Mouse (Mus musculus) intestine, embryonic 15.5 days (tissue): ENCODE results near the gene Syt12. TPM values are rescaled to one million over a fixed set of nuclear protein-coding genes. Genes with fewer than 3 reads are reported as not detected.

ENCODE experiments used
- ATAC-seq: fragments of 200-750 bp; cut with Nextera tagmentation; 2 replicates; pipeline ENCODE4 v1.8.0; 2017; ENCODE audit warnings: moderate TSS enrichment, moderate library complexity
- H3K27ac ChIP-seq: fragments of 300-500 bp; sonication (generic); 2 replicates; pipeline ENCODE4 v1.5.1; 2015; ENCODE audit warnings: mild to moderate bottlenecking, inconsistent platforms
- H3K27me3 ChIP-seq: fragments of 300-500 bp; sonication (generic); replicated peaks from 2 replicates; pipeline ENCODE4 v1.6.1; 2015; ENCODE audit warnings: inconsistent platforms
- H3K36me3 ChIP-seq: fragments of 300-500 bp; sonication (generic); 2 replicates; pipeline ENCODE4 v1.6.1; 2015; ENCODE audit warnings: inconsistent platforms
- H3K4me1 ChIP-seq: fragments of 300-500 bp; sonication (generic); replicated peaks from 2 replicates; pipeline ENCODE4 v1.6.1; 2015; ENCODE audit warnings: inconsistent platforms
- H3K4me2 ChIP-seq: fragments of 300-500 bp; sonication (generic); replicated peaks from 2 replicates; pipeline ENCODE4 v1.6.1; 2015; ENCODE audit warnings: mild to moderate bottlenecking, inconsistent platforms
- H3K4me3 ChIP-seq: fragments of 300-500 bp; sonication (generic); replicated peaks from 2 replicates; pipeline ENCODE4 v1.5.1; 2015; ENCODE audit warnings: inconsistent platforms
- H3K9ac ChIP-seq: fragments of 300-500 bp; sonication (generic); 2 replicates; pipeline ENCODE4 v1.6.1; 2015; ENCODE audit warnings: inconsistent platforms
- H3K9me3 ChIP-seq: fragments of 300-500 bp; sonication (generic); 2 replicates; pipeline ENCODE4 v1.6.1; 2016; ENCODE audit warnings: inconsistent platforms
- WGBS: fragments of 180-500 bp; shearing (Covaris S2); methylation state at CpG from one replicate; pipeline ENCODE4 v1.1.7; 2015; 5-methylcytosine and 5-hydroxymethylcytosine counted together
- polyA plus RNA-seq: library from polyadenylated mRNA; unstranded; fragments of >200 nt; fragmentation: Nextera tagmentation; extraction: Ambion mirVana; gene quantifications from 2 replicates; pipeline ENCODE4 v1.2.1, GENCODE M21; 2015

Syt12 gene
- polyA plus RNA-seq, 1 experiment from 2014 or later: 0.46 TPM

DNA sequence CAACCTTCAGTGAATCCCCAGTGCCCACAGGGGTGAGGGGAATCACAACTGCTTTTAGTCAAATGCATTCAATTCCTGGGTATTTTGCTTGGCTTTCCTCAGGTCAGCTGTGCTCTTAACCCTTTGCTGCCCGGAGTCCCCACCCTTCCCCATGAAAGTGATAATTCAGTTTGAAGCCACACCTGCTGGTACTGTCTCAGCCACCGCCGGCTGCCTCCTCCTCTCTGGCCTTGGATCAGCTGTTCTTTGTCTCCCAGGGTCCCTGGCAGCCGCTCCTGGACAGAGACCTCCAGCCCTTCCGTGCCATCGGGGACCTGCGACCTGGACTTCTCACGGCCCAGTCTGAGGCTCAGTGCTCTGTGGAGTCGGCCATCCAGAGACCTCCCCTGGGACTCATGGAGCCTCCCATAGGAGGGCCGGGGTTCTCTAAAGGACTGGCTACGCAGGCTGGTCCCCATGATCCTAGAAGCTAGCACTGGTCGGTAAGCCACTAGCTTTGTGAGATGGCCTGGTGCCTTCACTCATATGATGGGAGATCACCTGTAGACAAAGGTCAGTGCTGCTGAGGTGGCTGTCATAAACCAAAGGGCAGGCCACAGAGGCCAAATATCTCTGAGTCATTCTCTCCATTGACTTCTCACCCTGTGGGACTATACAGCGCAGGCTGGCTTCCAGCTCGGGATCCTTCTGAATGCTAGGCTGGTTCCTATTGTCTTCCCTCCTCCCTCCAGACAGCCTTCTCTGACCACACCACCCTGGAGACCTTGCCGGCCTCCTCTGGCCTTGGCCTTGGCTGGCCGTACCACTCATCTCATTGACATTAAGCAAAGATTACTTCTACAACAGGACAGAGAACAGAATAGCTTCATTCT, 21.1 kb upstream of the Syt12 start, which contains the start of gene 2010003K11Rik:
Gene 2010003K11Rik, minus strand, starts transcription at position 522 of the 872 bp plus-strand sequence.
- 51% methylated on average over 16 of the region's 16 CpGs for WGBS
- H3K9ac ChIP-seq: no peak within 1 kb of the TSS
- H3K4me1 ChIP-seq: peaks cover 15% of the 10 kb centered on the region
- H3K27me3 ChIP-seq: no peaks in the 10 kb centered on the region
- H3K27ac ChIP-seq: peak within 1 kb of the TSS; percentile 60; the same call in 1 of the 2 replicates
- no peak within 1 kb of the TSS for H3K4me3 ChIP-seq
- H3K4me2 ChIP-seq: peak within 1 kb of the TSS; percentile 35
- ATAC-seq: peak; percentile 57
- no peaks in the 10 kb centered on the region for H3K9me3 ChIP-seq
- H3K36me3 ChIP-seq: no peaks in the 10 kb centered on the region

DNA sequence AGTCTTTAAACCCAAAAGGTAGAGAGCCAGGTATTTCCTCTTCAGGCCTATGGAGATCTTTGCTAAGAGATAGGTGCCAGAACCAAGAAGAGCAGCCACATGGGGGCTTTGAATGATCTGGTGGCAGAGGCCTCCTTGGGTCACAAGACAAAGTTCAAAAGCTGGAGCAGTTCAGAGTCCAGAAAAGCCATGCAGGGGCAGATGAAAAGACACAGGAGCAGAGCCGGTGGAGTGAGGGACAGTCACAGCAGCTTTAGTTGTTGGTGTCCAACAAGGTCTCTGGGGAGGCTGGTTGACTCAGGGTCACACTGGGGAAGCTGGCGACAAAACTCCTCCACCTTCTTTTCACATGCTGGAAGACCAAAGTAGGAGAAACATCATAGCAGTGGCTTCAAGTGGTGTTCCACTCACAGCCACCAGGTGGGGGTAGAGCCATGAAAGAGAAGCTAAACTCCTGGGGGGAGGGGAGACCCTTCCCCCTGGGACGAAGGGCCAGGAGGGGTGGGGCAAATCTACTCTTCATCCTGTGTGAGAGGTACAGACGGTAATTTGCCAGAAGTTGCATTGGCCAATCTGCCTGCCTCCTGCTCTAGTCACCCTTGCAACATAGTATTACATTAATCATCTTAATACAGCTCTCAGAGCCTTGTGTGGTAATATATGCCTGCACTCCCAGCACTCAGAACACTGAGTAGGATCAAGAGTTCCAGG, 20.2 kb upstream of the Syt12 start:
- Histone ChIP-seq H3K27me3 (no peaks in the 10 kb centered on the region), H3K9ac (no peak overlapping the region), H3K27ac (peak overlapping the region; percentile 60; the same call in 1 of the 2 replicates), H3K4me1 (peaks cover 15% of the 10 kb centered on the region), H3K4me3 (no peak overlapping the region), H3K4me2 (peak overlapping the region; percentile 35; the same call in 1 of the 2 replicates), H3K36me3 (no peaks in the 10 kb centered on the region), H3K9me3 (no peaks in the 10 kb centered on the region)
- 6% methylated on average over 4 of the region's 4 CpGs for WGBS
- ATAC-seq: peak; percentile 50

GRCm38 (mm10) chr19:4496535-4497262, 19.5 kb upstream of the Syt12 start:
- Histone ChIP-seq H3K36me3 (no peaks in the 10 kb centered on the region), H3K27me3 (no peaks in the 10 kb centered on the region), H3K9ac (no peak overlapping the region), H3K4me3 (no peak overlapping the region), H3K4me1 (peaks cover 15% of the 10 kb centered on the region), H3K9me3 (no peaks in the 10 kb centered on the region), H3K4me2 (peak overlapping the region; percentile 35; the same call in 1 of the 2 replicates), H3K27ac (peak overlapping the region; percentile 60)
- WGBS: 75% methylated on average over 3 of the region's 3 CpGs
- ATAC-seq: peak; percentile 81

DNA sequence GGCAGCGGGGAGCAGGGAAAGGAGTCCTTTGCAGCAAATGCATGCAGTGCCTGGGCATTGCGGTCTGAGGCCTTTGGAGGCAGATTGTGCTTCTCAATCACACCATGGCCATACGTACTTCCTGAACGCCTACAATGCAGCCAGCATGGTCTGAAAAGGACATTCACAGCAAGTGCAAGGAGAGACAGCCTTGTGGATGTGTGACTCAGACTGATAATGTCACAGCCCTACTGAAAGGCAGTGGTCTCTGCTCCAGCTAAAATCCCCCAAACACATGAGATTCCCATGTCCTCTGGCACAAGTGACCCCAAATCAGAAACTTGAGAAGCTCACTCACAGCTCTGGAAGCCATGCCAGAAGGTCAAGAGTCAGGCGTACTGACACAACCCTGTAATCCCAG, 18.6 kb upstream of the Syt12 start:
- H3K27me3 ChIP-seq: no peaks in the 10 kb centered on the region
- no peak overlapping the region for H3K4me3 ChIP-seq
- no peak overlapping the region for H3K4me2 ChIP-seq
- WGBS: 87% methylated on average over 5 of the region's 5 CpGs
- H3K9me3 ChIP-seq: no peaks in the 10 kb centered on the region
- no peak overlapping the region for H3K27ac ChIP-seq
- no peak for ATAC-seq
- H3K9ac ChIP-seq: no peak overlapping the region
- H3K36me3 ChIP-seq: no peaks in the 10 kb centered on the region
- peaks cover 15% of the 10 kb centered on the region for H3K4me1 ChIP-seq

DNA sequence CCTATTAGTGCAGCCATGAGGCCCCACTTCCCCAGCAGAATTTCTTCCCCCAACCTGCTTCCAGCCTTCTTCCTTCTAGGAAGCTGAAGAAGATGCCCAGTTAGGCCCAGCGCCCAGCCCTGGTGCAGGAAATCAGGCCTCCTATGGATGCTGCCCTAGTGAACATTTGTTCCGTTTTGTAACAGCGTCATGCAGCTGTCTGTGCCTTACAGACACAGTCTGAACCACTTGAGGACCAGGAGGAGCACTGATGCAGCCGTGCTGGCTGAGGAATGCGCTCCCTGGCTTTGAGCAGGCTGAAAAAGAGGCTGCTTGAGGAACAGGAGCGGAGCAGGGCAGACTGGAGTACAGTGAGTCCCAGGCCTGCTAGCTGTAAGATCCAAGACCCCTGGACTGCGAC, 17.5 kb upstream of the Syt12 start:
- peaks cover 15% of the 10 kb centered on the region for H3K4me1 ChIP-seq
- no peaks in the 10 kb centered on the region for H3K36me3 ChIP-seq
- H3K27ac ChIP-seq: no peak overlapping the region
- WGBS: 69% methylated on average over 7 of the region's 7 CpGs
- H3K4me2 ChIP-seq: no peak overlapping the region
- H3K27me3 ChIP-seq: no peaks in the 10 kb centered on the region
- H3K9ac ChIP-seq: no peak overlapping the region
- ATAC-seq: no peak
- H3K4me3 ChIP-seq: no peak overlapping the region
- H3K9me3 ChIP-seq: no peaks in the 10 kb centered on the region

GRCm38 (mm10) chr19:4492526-4493296, 15.5 kb upstream of the Syt12 start:
- ATAC-seq: no peak
- no peak overlapping the region for H3K27ac ChIP-seq
- 63% methylated on average over 9 of the region's 9 CpGs for WGBS
- H3K9me3 ChIP-seq: no peaks in the 10 kb centered on the region
- H3K4me3 ChIP-seq: no peak overlapping the region
- H3K36me3 ChIP-seq: no peaks in the 10 kb centered on the region
- H3K4me1 ChIP-seq: peaks cover 10% of the 10 kb centered on the region
- H3K4me2 ChIP-seq: no peak overlapping the region
- no peak overlapping the region for H3K9ac ChIP-seq
- H3K27me3 ChIP-seq: no peaks in the 10 kb centered on the region

DNA sequence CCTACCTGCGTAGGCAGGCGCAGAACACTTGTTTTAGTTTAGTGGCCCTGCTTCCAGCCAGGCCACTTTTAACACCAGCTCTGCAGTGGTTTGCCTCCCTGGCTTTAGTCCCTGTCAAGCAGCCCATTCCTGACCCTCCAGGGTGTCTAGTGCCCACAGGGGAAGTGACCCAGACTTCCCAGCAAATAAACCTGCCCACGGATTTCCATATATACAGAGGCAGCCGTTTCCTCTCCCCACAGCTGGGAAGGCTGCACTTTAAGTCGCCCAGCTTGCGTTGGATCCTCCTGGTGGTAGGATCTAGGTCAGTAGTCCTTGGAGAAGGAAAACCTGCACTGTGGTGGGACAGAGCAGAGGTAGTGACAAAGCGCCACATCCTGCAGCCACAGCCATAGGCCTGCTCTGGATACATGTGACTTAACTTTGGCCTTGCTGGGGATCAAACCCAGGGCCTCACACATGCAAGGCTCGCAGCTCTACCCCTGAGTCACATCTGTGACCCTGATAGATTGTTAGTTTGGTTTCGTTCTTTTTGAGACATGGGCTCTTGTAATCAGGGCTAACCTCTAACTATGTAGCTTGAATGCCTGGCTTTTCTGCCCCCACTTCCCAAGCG, 13.9 kb upstream of the Syt12 start:
- no peaks in the 10 kb centered on the region for H3K9me3 ChIP-seq
- ATAC-seq: no peak
- H3K9ac ChIP-seq: no peak overlapping the region
- no peak overlapping the region for H3K4me3 ChIP-seq
- H3K36me3 ChIP-seq: no peaks in the 10 kb centered on the region
- WGBS: 65% methylated on average over 10 of the region's 10 CpGs
- H3K27ac ChIP-seq: no peak overlapping the region
- H3K4me2 ChIP-seq: no peak overlapping the region
- no peaks in the 10 kb centered on the region for H3K4me1 ChIP-seq
- H3K27me3 ChIP-seq: no peaks in the 10 kb centered on the region

DNA sequence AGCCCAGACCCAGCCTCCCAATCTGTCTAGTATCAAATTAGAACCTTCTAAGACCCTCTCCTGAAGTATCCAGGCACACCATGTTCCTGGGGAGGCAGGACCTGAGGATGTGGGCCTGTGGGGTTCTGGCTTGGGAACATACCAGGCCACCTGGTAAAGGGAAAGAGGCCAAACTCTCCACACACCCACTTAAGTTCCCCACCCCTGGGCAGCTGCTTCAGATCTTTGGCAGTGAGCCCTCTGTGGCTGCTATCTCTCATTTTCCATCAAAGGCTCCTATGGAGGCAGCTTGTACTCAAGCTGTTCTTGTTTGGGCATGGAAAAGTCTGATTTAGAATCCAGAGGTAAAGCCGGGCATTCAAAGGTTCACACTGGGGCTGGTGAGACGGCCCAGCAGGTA, 10.6 kb upstream of the Syt12 start:
- ATAC-seq: no peak
- no peak overlapping the region for H3K4me3 ChIP-seq
- no peak overlapping the region for H3K27ac ChIP-seq
- no peaks in the 10 kb centered on the region for H3K27me3 ChIP-seq
- no peaks in the 10 kb centered on the region for H3K9me3 ChIP-seq
- no peaks in the 10 kb centered on the region for H3K4me1 ChIP-seq
- WGBS: 78% methylated on average over 2 of the region's 2 CpGs
- H3K36me3 ChIP-seq: no peaks in the 10 kb centered on the region
- H3K9ac ChIP-seq: no peak overlapping the region
- no peak overlapping the region for H3K4me2 ChIP-seq

GRCm38 (mm10) chr19:4485006-4485405, 7.8 kb upstream of the Syt12 start:
- no peaks in the 10 kb centered on the region for H3K36me3 ChIP-seq
- H3K4me1 ChIP-seq: no peaks in the 10 kb centered on the region
- H3K27ac ChIP-seq: no peak overlapping the region
- H3K27me3 ChIP-seq: no peaks in the 10 kb centered on the region
- WGBS: 28% methylated on average over 5 of the region's 5 CpGs
- no peak overlapping the region for H3K9ac ChIP-seq
- H3K9me3 ChIP-seq: no peaks in the 10 kb centered on the region
- no peak overlapping the region for H3K4me2 ChIP-seq
- no peak overlapping the region for H3K4me3 ChIP-seq
- ATAC-seq: no peak

GRCm38 (mm10) chr19:4482111-4482859, 5.0 kb upstream of the Syt12 start:
- H3K27me3 ChIP-seq: peaks cover 3% of the 10 kb centered on the region; the same call in 1 of the 2 replicates
- no peak for ATAC-seq
- H3K27ac ChIP-seq: no peak overlapping the region
- WGBS: 73% methylated on average over 3 of the region's 3 CpGs
- H3K9me3 ChIP-seq: no peaks in the 10 kb centered on the region
- H3K4me3 ChIP-seq: no peak overlapping the region
- no peaks in the 10 kb centered on the region for H3K36me3 ChIP-seq
- no peak overlapping the region for H3K4me2 ChIP-seq
- peaks cover under 1% of the 10 kb centered on the region; the same call in 1 of the 2 replicates for H3K4me1 ChIP-seq
- H3K9ac ChIP-seq: no peak overlapping the region

DNA sequence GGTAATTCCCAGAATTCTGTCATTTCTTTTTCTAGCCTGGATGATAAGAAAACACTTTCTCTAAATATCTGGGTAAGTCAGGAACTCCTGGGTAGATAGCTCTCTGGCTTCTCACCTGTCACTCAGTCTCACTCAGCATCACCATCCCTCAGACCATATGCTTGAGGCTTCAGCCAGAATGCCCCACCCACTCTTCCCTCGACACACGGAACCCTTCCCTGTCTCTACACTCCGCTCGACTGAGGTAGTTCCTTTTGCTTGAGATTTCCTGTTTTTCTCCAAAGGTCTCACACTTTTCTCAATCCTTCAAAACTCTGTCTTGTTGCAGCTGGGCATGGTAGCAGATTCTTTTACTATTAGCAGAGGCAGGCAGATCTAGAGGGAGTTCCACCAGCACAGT, 4.1 kb upstream of the Syt12 start:
- 31% methylated on average over 4 of the region's 4 CpGs for WGBS
- Histone ChIP-seq H3K4me1 (peaks cover 10% of the 10 kb centered on the region; the same call in 1 of the 2 replicates), H3K36me3 (no peaks in the 10 kb centered on the region), H3K27ac (no peak overlapping the region), H3K4me3 (no peak overlapping the region), H3K9ac (no peak overlapping the region), H3K27me3 (peaks cover 12% of the 10 kb centered on the region), H3K9me3 (no peaks in the 10 kb centered on the region), H3K4me2 (no peak overlapping the region)
- ATAC-seq: no peak
